Mouse (Mus musculus) CH12.LX (cell line): ENCODE data around the gene Gpx3. TPM values are rescaled to one million over a fixed set of nuclear protein-coding genes. Genes with fewer than 3 reads are reported as not detected.

ENCODE experiments used
- DNase-seq: peaks from one replicate; pipeline ENCODE4 v3.0.0-alpha.2; 2013; ENCODE audit errors: extremely low read depth
- H3K27ac ChIP-seq: 2 replicates; pipeline ENCODE4 v1.5.1; 2012; ENCODE audit warnings: low read depth, mild to moderate bottlenecking, control low read depth, moderate library complexity; ENCODE audit not compliant: insufficient read depth
- H3K27me3 ChIP-seq: replicated peaks from 2 replicates; pipeline ENCODE3; 2012; ENCODE audit warnings: inconsistent platforms
- H3K36me3 ChIP-seq, 2 experiments: replicated peaks in 1 of 2; 2 replicates each; pipeline versions ENCODE3 to v1.6.1; 2012; ENCODE audit warnings: inconsistent platforms in 1 of 2, low read length in 1 of 2, mild to moderate bottlenecking in 1 of 2, mixed read lengths in 1 of 2, moderate library complexity in 1 of 2; ENCODE audit not compliant: control insufficient read depth in 1 of 2, insufficient read depth in 1 of 2
- H3K4me1 ChIP-seq, 2 experiments: 2 replicates each; pipeline ENCODE4 v1.6.1; 2012; ENCODE audit warnings: inconsistent platforms in 1 of 2, moderate library complexity in 1 of 2; ENCODE audit not compliant: insufficient read depth in 2 of 2, control insufficient read depth in 1 of 2
- H3K4me2 ChIP-seq: 2 replicates; pipeline ENCODE4 v1.6.1; 2012; ENCODE audit warnings: low read depth, mild to moderate bottlenecking, control low read depth; ENCODE audit not compliant: poor library complexity, insufficient read depth, severe bottlenecking
- H3K4me3 ChIP-seq, 3 experiments: fragments of 150-350 bp in 1 of 3; sonication (generic) in 1 of 3; replicated peaks in 1 of 3; 2 replicates each; pipeline versions ENCODE3 to v1.5.1; 2011 to 2012; ENCODE audit warnings: low read depth in 2 of 3, low read length in 2 of 3, mild to moderate bottlenecking in 2 of 3, moderate library complexity in 2 of 3, control low read depth in 1 of 3, improper control_type of control experiment in 1 of 3, inconsistent platforms in 1 of 3, mixed read lengths in 1 of 3; ENCODE audit not compliant: poor library complexity in 1 of 3
- H3K79me2 ChIP-seq: replicated peaks from 2 replicates; pipeline ENCODE4 v1.6.1; 2012; ENCODE audit warnings: mild to moderate bottlenecking, moderate library complexity; ENCODE audit not compliant: control insufficient read depth, poor library complexity, insufficient read depth, severe bottlenecking; ENCODE audit errors: extremely low read depth
- H3K9ac ChIP-seq: 2 replicates; pipeline ENCODE4 v1.6.1; 2012; ENCODE audit warnings: low read depth, mild to moderate bottlenecking, control low read depth, moderate library complexity; ENCODE audit not compliant: insufficient read depth
- H3K9me3 ChIP-seq: replicated peaks from 2 replicates; pipeline ENCODE3; 2012; ENCODE audit warnings: low read length, inconsistent platforms, mixed read lengths
- BHLHE40 ChIP-seq: IDR thresholded peaks from 2 replicates; pipeline ENCODE4 v1.6.1; 2011; ENCODE audit warnings: mild to moderate bottlenecking, low read depth, low read length, improper control_type of control experiment
- CHD1 ChIP-seq: IDR thresholded peaks from 2 replicates; pipeline ENCODE4 v1.6.1; 2012; ENCODE audit warnings: low read depth, low read length, improper control_type of control experiment, inconsistent platforms
- CHD2 ChIP-seq: IDR thresholded peaks from 2 replicates; pipeline ENCODE4 v1.6.1; 2011; ENCODE audit warnings: low read length, improper control_type of control experiment
- CTCF ChIP-seq, 2 experiments: IDR thresholded peaks in 1 of 2; conservative IDR thresholded peaks in 1 of 2; 2 replicates each; pipeline ENCODE4 v1.5.1; 2011 to 2012; ENCODE audit warnings: low read depth in 2 of 2, low read length in 2 of 2, improper control_type of control experiment in 1 of 2, inconsistent platforms in 1 of 2, mild to moderate bottlenecking in 1 of 2, moderate library complexity in 1 of 2
- E2F4 ChIP-seq: IDR thresholded peaks from 2 replicates; pipeline ENCODE4 v1.6.1; 2011; ENCODE audit warnings: low read depth, low read length, improper control_type of control experiment; ENCODE audit not compliant: insufficient replicate concordance
- ELF1 ChIP-seq: IDR thresholded peaks from 2 replicates; pipeline ENCODE4 v1.6.1; 2014; ENCODE audit warnings: low read depth, mild to moderate bottlenecking, inconsistent platforms, low read length, improper control_type of control experiment
- EP300 ChIP-seq: IDR thresholded peaks from 2 replicates; pipeline ENCODE4 v1.6.1; 2011; ENCODE audit warnings: low read length, improper control_type of control experiment
- ETS1 ChIP-seq: conservative IDR thresholded peaks from 2 replicates; pipeline ENCODE4 v1.6.1; 2012; ENCODE audit warnings: low read depth, mild to moderate bottlenecking, inconsistent platforms, low read length, improper control_type of control experiment, moderate library complexity
- GABPA ChIP-seq: IDR thresholded peaks from 2 replicates; pipeline ENCODE4 v1.6.1; 2012; ENCODE audit warnings: low read depth, low read length, improper control_type of control experiment, inconsistent platforms; ENCODE audit not compliant: insufficient replicate concordance
- HCFC1 ChIP-seq: IDR thresholded peaks from 2 replicates; pipeline ENCODE4 v1.6.1; 2012; ENCODE audit warnings: low read depth, mild to moderate bottlenecking, inconsistent platforms, low read length, improper control_type of control experiment
- IRF4 ChIP-seq: IDR thresholded peaks from 2 replicates; pipeline ENCODE4 v1.6.1; 2014; ENCODE audit warnings: low read depth, mild to moderate bottlenecking, inconsistent platforms, low read length, improper control_type of control experiment
- JUN ChIP-seq: IDR thresholded peaks from 2 replicates; pipeline ENCODE4 v1.6.1; 2011; ENCODE audit warnings: low read depth, mild to moderate bottlenecking, low read length, improper control_type of control experiment, moderate library complexity; ENCODE audit not compliant: insufficient read depth
- JUND ChIP-seq: conservative IDR thresholded peaks from 2 replicates; pipeline ENCODE4 v1.6.1; 2011; ENCODE audit warnings: low read depth, low read length, improper control_type of control experiment
- KAT2A ChIP-seq: IDR thresholded peaks from 2 replicates; pipeline ENCODE4 v1.6.1; 2012; ENCODE audit warnings: low read length, improper control_type of control experiment, inconsistent platforms; ENCODE audit not compliant: insufficient replicate concordance
- MAFK ChIP-seq: IDR thresholded peaks from 2 replicates; pipeline ENCODE4 v1.6.1; 2011; ENCODE audit warnings: low read length, improper control_type of control experiment; ENCODE audit not compliant: insufficient replicate concordance
- MAX ChIP-seq: IDR thresholded peaks from 2 replicates; pipeline ENCODE4 v1.6.1; 2011; ENCODE audit warnings: low read length, improper control_type of control experiment
- MAZ ChIP-seq: IDR thresholded peaks from 2 replicates; pipeline ENCODE4 v1.6.1; 2012; ENCODE audit warnings: low read depth, mild to moderate bottlenecking, inconsistent platforms, low read length, improper control_type of control experiment, moderate library complexity
- MEF2A ChIP-seq: IDR thresholded peaks from 2 replicates; pipeline ENCODE4 v1.6.1; 2014; ENCODE audit warnings: low read depth, mild to moderate bottlenecking, inconsistent platforms, low read length, improper control_type of control experiment, borderline replicate concordance
- MXI1 ChIP-seq: IDR thresholded peaks from 2 replicates; pipeline ENCODE4 v1.6.1; 2011; ENCODE audit warnings: mild to moderate bottlenecking, low read depth, low read length, improper control_type of control experiment
- MYC ChIP-seq: IDR thresholded peaks from 2 replicates; pipeline ENCODE4 v1.6.1; 2011; ENCODE audit warnings: low read depth, mild to moderate bottlenecking, improper control_type of control experiment, low read length
- NELFE ChIP-seq: IDR thresholded peaks from 2 replicates; pipeline ENCODE4 v1.6.1; 2011; ENCODE audit warnings: low read depth, low read length, improper control_type of control experiment
- NRF1 ChIP-seq: IDR thresholded peaks from 2 replicates; pipeline ENCODE4 v1.6.1; 2014; ENCODE audit warnings: low read depth, mild to moderate bottlenecking, inconsistent platforms, low read length, improper control_type of control experiment, moderate library complexity
- PAX5 ChIP-seq: IDR thresholded peaks from 2 replicates; pipeline ENCODE4 v1.6.1; 2012; ENCODE audit warnings: low read length, inconsistent platforms, mixed read lengths
- POLR2A ChIP-seq: IDR thresholded peaks from 2 replicates; pipeline ENCODE4 v1.6.1; 2011; ENCODE audit warnings: low read depth, mild to moderate bottlenecking, improper control_type of control experiment, low read length
- POLR2AphosphoS2 ChIP-seq: IDR thresholded peaks from 2 replicates; pipeline ENCODE4 v1.6.1; 2011; ENCODE audit warnings: low read depth, low read length, improper control_type of control experiment
- RAD21 ChIP-seq: IDR thresholded peaks from 2 replicates; pipeline ENCODE4 v1.6.1; 2011; ENCODE audit warnings: low read depth, mild to moderate bottlenecking, low read length, improper control_type of control experiment, moderate library complexity
- RCOR1 ChIP-seq: conservative IDR thresholded peaks from 2 replicates; pipeline ENCODE4 v1.6.1; 2012; ENCODE audit warnings: low read depth, mild to moderate bottlenecking, inconsistent platforms, low read length, improper control_type of control experiment
- SIN3A ChIP-seq: IDR thresholded peaks from 2 replicates; pipeline ENCODE4 v1.6.1; 2012; ENCODE audit warnings: low read length, improper control_type of control experiment, inconsistent platforms
- SMC3 ChIP-seq: IDR thresholded peaks from 2 replicates; pipeline ENCODE4 v1.6.1; 2011; ENCODE audit warnings: low read depth, low read length, improper control_type of control experiment
- TBP ChIP-seq: conservative IDR thresholded peaks from 2 replicates; pipeline ENCODE4 v1.6.1; 2011; ENCODE audit warnings: low read depth, low read length, improper control_type of control experiment
- TCF12 ChIP-seq: IDR thresholded peaks from 2 replicates; pipeline ENCODE4 v1.6.1; 2014; ENCODE audit warnings: low read depth, mild to moderate bottlenecking, inconsistent platforms, low read length, improper control_type of control experiment
- UBTF ChIP-seq: IDR thresholded peaks from 2 replicates; pipeline ENCODE4 v1.6.1; 2012; ENCODE audit warnings: low read depth, mild to moderate bottlenecking, inconsistent platforms, low read length, improper control_type of control experiment, moderate library complexity
- USF1 ChIP-seq: IDR thresholded peaks from 2 replicates; pipeline ENCODE4 v1.6.1; 2014; ENCODE audit warnings: low read depth, mild to moderate bottlenecking, inconsistent platforms, low read length, improper control_type of control experiment
- USF2 ChIP-seq: conservative IDR thresholded peaks from 2 replicates; pipeline ENCODE4 v1.6.1; 2011; ENCODE audit warnings: low read depth, low read length, improper control_type of control experiment
- ZC3H11A ChIP-seq: IDR thresholded peaks from 2 replicates; pipeline ENCODE4 v1.6.1; 2012; ENCODE audit warnings: low read depth, mild to moderate bottlenecking, inconsistent platforms, low read length, improper control_type of control experiment
- ZKSCAN1 ChIP-seq: IDR thresholded peaks from 2 replicates; pipeline ENCODE4 v1.6.1; 2012; ENCODE audit warnings: low read depth, inconsistent platforms, low read length, improper control_type of control experiment, borderline replicate concordance
- ZNF384 ChIP-seq: IDR thresholded peaks from 2 replicates; pipeline ENCODE4 v1.6.1; 2012; ENCODE audit warnings: low read depth, low read length, improper control_type of control experiment, inconsistent platforms
- dilution Hi-C: fragments of 300-500 bp; cut with MboI; formaldehyde crosslinking; loops from 2 replicates; pipeline ENCODE4 v1.14.3; 2020; ENCODE audit warnings: low sequenced_read_pairs; ENCODE audit not compliant: extremely low pct_unique_long_range_greater_than_20kb, extremely low pct_ligation_motif_present
- in situ Hi-C: fragments of 300-500 bp; cut with MboI; formaldehyde crosslinking; loops from 3 replicates; pipeline ENCODE4 v1.14.3; 2019; ENCODE audit warnings: low sequenced_read_pairs, low pct_ligation_motif_present, low pct_unique_long_range_greater_than_20kb, mixed read lengths
- polyA plus RNA-seq: library from polyadenylated mRNA; unstranded; fragments of >175 nt; gene quantifications from 2 replicates; pipeline ENCODE4 v1.2.1, GENCODE M21; 2012; ENCODE audit warnings: low read depth; ENCODE audit not compliant: insufficient read length
- total RNA-seq, 2 experiments: library from RNA; depleted of rRNA; stranded (reverse); fragments of 300-350 nt in 1 of 2; fragments of >200 nt in 1 of 2; gene quantifications; 2 replicates each; pipeline ENCODE4 v1.2.3; 2012 to 2014

Gene Gpx3
- total and polyA plus RNA-seq, 3 experiments: 0.63 TPM; not detected in 2

- Histone ChIP-seq H3K9ac (peak within 1 kb of the TSS; percentile 86), H3K36me3 (peaks cover 0 to 2% of the 10 kb centered on the region in 2 experiments), H3K27ac (peak within 1 kb of the TSS; percentile 48), H3K4me2 (peak within 1 kb of the TSS; percentile 71), H3K27me3 (no peaks in the 10 kb centered on the region), H3K4me1 (peaks cover 0 to 37% of the 10 kb centered on the region in 2 experiments; a peak in 2 of 4 replicates), H3K79me2 (no peaks in the 10 kb centered on the region; the same call in 1 of the 2 replicates), H3K4me3 (peak within 1 kb of the TSS; percentile 60 to 99 (median 79)), H3K9me3 (no peaks in the 10 kb centered on the region)
- dilution Hi-C loops: no loop called here
- peak; percentile 100 for DNase-seq
- in situ Hi-C loops: loop anchor here (5.0 to 10.0 kb wide), 3 partner anchors 153 to 546 kb away; partner anchors contain the start of gene Rapgef6
- TF ChIP-seq MAX (peak; percentile 68), NELFE (peak; percentile 95), SMC3 (no peak; the same call in 1 of the 2 replicates), ELF1 (peak; percentile 95), MAZ (0 out of 2 replicates have a peak, but pooled peaks have one; percentile 36), TCF12 (peak; percentile 73), UBTF (0 out of 2 replicates have a peak, but pooled peaks have one; percentile 62), ETS1 (peak; percentile 40; the same call in 1 of the 2 replicates), POLR2A (peak; percentile 96), MAFK (0 out of 2 replicates have a peak, but pooled peaks have one; percentile 47), JUND (peak; percentile 33; the same call in 1 of the 2 replicates), PAX5 (no peak), CHD1 (peak; percentile 95; the same call in 1 of the 2 replicates), MYC (peak; percentile 44; the same call in 1 of the 2 replicates), GABPA (no peak; the same call in 1 of the 2 replicates), TBP (peak; percentile 55; the same call in 1 of the 2 replicates), E2F4 (peak; percentile 84; the same call in 1 of the 2 replicates), NRF1 (peak; percentile 79), SIN3A (peak; percentile 56), EP300 (peak; percentile 56; the same call in 1 of the 2 replicates), ZNF384 (peak; percentile 72), USF1 (no peak), ZKSCAN1 (no peak), RAD21 (no peak), KAT2A (peak; percentile 84; the same call in 1 of the 2 replicates), BHLHE40 (0 out of 2 replicates have a peak, but pooled peaks have one; percentile 39), HCFC1 (peak; percentile 89), MEF2A (peak; percentile 72; the same call in 1 of the 2 replicates), USF2 (no peak), CTCF (conservative IDR thresholded peaks at IDR 0.05 in 1 of 2, IDR thresholded peaks at IDR 0.05 in 1 of 2; ENCODE audit: low read depth in 2 of 2, low read length in 2 of 2) (no peak), POLR2AphosphoS2 (peak; percentile 91), MXI1 (peak; percentile 71; the same call in 1 of the 2 replicates), ZC3H11A (no peak), CHD2 (peak; percentile 99), RCOR1 (0 out of 2 replicates have a peak, but pooled peaks have one; percentile 62), JUN (0 out of 2 replicates have a peak, but pooled peaks have one; percentile 14), IRF4 (peak; percentile 63)
Observed at GRCm38 (mm10) chr11:54860256-54861038, 41.8 kb upstream of the Gpx3 start, which contains the start of gene Lyrm7. Lyrm7 (minus strand) TSS chr11:54860916.
